Mouse (Mus musculus) G1E-ER4 (cell line): ENCODE measurements around the gene Pias4. TPM values are rescaled to one million over a fixed set of nuclear protein-coding genes. Genes with fewer than 3 reads are reported as not detected.

Source experiments
- GATA1 ChIP-seq: IDR thresholded peaks from one replicate; pipeline ENCODE4 v1.8.0; 2012; ENCODE audit warnings: low read length, inconsistent platforms
- polyA plus RNA-seq: library from polyadenylated mRNA; stranded (reverse); fragments of >175 nt; gene quantifications from 2 replicates; pipeline ENCODE4 v1.2.3, GENCODE M21; 2012

Pias4 gene
- polyA plus RNA-seq, 1 experiment: 84.8 TPM

DNA sequence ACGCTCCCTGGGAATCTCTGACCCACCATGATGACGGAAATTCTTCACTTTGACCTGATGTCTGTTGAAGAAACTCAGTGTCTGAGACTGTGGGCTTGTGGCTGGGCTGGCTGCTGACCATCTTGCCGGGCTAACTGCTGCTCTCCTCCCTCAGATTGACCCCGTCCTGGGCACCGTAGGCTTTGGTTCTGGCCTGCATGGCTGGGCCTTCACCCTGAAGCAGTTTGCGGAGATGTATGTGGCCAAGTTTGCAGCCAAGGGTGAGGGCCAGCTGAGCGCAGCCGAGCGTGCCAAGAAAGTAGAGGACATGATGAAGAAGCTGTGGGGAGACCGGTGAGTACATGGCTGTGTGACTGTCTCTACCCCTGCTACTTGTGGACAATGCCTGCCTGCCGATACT, 11.2 kb upstream of the Pias4 start:
- TF ChIP-seq GATA1: no peak

DNA sequence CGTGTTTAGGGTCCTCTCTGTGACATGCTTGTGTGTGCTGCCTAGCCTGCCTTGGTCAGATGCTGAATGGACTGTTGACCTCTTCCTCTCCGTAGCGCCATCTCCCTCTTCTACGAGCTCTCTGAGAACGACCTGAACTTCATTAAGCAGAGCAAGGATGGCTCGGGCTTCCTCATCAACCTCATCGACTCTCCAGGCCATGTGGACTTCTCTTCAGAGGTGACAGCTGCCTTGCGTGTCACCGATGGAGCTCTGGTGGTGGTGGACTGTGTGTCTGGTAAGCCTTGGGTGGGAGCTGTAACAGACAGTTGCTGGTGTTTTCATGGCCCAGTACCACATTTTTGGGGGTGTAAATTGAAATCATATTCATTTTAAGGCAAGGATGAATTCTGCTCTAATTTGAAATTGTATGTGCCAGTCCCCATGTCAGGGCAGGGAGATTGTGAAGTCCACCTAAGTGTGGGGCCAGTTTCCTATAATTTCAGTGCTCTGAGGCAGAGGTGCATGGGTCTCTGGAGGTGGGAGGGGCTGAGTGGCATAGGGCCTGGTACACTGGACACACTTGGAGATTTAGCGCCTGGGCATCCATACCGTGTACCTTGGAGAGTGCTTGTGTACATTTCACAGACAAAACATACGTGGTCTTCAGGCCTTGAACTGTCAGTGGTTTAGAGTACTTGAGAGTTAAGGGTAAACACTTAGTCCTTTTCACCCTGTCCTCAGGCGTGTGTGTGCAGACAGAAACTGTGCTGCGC, 10.4 kb upstream of the Pias4 start:
- TF ChIP-seq GATA1: no peak

DNA sequence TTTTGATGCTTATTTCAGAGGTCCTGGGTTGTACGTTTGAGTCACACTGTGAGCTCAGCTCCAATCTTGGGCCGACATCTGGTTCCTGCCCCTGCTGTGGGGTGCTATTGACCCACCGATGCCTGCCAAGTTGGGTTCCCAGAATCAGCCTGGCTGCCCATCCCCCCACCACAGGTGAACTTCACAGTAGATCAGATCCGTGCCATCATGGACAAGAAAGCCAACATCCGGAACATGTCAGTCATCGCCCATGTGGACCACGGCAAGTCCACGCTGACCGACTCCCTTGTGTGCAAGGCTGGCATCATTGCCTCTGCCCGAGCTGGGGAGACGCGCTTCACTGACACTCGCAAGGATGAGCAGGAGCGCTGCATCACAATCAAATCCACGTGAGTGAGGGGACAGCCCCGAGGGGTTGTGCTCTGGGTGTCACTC, 9.8 kb upstream of the Pias4 start:
- TF ChIP-seq GATA1: no peak

DNA sequence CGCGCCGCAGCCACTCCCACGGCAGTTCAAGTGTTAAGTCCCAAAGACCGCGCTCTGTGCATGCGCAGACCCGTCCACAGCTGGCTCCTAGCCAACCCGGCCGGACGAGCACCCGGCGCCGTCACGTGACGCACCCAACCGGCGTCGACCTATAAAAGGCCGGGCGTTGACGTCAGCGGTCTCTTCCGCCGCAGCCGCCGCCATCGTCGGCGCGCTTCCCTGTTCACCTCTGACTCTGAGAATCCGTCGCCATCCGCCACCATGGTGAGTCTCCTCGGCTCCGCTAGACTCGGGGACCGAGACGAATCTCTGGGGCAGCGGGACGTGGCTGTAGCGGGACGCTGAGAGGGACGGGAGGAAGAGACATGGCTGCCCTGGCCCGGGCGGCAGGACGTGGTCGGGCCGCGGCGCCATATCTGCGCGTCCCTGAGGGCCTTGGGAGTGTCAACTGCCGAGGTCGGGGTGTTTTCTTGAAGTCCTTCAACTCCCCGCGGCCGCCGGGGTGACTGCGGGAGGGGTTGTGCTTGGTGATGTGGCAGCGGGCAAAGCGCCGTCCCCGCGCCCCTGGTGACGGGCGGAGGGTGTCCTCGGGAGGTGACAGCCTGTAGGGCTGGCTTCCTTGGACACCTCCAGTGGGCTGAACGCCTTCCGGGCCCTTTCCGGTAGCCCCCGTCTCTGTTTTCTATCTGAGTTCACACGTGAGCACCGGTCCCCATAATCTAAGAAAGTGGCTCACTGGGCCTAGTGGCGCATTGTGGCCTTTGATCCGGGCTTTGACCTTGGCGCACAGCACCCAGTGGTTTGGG, 8.9 kb upstream of the Pias4 start, which contains the start of gene Eef2:
Gene Eef2 (plus strand): TSS at position 166 of the 806 bp plus-strand sequence.
- TF ChIP-seq GATA1: no peak

DNA sequence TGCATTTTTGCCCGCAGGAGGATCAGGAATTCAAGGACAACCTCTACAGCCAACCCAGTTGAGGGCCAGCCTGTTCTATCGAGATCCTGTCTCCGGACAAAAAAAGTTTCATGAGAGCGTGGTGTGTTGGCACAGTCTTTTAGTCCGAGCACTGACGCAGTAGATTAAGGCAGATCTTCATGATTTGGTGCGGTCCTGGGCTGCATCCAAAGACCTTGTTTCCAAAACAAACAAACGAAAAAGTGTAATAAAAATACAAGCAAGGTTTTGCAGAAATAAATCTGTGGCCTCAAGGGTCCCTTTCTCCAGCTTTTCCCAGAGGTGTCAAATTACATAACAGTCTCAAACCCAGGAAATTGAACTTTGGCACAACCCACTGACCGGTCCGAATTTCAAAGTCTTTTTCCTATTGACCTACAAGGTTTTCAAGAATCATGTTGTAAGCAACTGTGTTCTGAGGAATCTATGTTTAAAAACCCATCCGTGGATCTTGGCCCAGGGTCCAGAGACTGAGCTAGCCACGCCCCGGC, 8.3 kb upstream of the Pias4 start:
- TF ChIP-seq GATA1: no peak

DNA sequence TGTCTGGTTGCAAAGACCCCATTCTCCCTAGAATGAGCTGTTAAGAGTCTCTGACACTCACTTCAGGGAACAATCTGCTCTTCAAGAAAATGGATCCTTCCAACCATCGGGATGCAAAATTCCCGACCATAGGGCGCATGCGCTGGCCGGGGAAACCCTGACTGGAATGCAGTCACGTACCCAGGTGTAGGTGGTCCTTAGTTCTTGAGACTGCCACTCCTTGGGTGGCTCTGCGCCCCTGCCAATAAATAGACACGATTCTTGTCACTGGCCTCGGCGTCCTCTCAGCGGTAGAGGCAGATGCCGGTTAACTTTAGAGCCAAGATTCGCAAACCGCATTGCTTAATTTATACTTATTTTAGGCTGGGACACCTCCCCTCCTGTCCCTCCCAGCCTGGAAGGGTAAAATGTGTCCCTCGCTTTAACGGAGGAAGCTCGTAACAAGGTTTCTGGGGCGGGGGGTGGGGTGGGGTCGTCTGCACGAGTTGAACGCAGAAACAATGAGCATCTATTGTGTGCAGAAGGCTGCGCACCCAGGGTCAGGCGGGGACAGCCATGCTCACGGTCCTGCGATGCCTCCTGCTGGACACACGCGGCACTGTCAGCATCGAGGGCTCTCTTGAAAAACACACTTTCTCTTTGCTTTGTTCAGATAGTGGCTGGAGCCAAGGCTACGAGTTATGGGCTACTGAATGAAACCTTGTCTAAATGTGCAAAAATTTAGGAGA, 7.1 kb upstream of the Pias4 start:
- no peak for TF ChIP-seq GATA1

- no peak for TF ChIP-seq GATA1
Observed at GRCm38 (mm10) chr10:81173132-81173531, 5.4 kb upstream of the Pias4 start.

DNA sequence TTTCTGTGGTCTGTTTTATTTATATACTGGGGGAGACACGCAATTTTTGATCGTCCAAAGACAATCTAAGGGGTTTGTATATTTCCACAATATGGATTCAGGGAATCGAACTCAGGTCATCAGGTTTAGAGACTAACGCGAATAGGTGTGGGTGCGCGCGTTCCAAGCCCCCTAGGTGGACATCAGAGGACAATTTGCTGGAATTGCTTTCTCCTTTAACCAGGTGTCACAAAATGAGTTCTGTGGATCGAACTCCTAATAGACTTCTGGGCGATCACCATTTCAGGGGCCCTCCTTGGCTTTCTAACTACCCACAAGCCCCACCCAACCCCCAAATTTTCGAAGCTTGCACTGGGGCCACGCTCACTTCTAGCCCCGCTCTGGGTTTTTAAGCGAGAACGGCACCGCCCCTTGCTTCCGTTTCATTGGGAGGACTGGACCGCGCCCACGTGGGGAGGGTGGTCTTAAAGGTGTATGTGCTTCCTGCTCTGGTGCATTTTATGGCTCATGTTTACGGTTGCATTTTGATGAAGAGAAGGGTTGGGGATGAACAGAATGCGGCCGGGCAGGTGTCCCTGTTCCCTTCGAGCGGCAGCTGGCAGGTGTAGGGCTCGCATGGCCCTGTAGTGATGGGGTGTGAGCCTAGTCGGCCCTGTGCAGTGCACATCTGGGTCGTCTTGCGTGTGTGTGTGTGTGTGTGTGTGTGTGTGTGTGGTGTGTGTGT, 960 bp upstream of the Pias4 start:
- no peak for TF ChIP-seq GATA1

DNA sequence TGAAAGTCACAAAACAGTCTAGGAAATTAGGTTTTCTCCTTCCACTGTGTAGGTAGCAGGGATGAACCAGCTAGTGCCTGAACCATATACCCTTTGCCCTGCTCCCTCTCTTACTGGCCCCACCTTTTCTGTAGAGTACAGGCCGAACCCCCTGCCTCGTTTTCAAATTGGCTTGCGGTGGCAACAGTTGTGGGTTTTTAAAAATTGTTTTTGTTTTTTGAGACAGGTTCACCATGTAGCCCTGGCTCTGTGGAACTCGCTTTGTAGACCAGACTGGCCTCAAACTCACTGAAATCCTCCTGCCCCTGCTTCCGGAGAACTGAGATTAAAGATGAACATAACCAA, 336 bp upstream of the Pias4 start:
- no peak for TF ChIP-seq GATA1

DNA sequence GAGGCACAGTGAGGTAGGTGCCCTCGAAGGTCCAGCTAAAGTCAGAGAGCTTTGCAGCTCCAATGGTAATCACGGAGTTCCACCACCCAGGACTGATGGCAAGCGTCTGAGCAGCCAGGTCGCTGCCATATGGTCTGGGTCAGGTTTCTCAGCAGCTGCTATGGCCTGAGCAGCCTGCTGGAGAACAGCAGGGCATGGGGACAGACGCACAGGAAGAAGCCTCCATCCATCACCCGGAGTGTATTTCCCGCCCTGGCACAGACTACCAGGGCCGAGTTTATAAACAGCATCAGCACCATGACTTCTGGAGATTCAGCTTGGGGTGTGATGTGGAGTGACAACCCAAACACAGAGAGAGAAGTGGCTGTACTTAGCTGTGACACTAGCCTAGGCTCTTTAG, 2.6 kb downstream of the Pias4 start:
- no peak for TF ChIP-seq GATA1

DNA sequence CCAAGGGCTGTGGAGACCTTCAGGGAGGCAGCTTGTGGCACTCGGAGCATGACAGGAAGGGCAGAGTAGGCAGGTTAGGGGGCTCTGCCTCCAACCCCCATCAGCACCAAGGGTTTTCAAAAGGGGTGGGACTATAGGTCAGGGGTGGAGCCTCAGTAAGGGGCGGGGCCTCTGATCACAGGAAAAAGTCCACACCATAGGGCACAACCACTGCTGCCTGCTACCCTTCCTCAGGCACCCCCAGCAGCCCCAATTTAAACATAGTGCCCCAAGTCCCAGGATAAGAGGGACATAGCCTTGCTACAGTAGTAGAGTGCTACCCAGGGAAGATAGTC, 5.4 kb downstream of the Pias4 start:
- TF ChIP-seq GATA1: no peak

DNA sequence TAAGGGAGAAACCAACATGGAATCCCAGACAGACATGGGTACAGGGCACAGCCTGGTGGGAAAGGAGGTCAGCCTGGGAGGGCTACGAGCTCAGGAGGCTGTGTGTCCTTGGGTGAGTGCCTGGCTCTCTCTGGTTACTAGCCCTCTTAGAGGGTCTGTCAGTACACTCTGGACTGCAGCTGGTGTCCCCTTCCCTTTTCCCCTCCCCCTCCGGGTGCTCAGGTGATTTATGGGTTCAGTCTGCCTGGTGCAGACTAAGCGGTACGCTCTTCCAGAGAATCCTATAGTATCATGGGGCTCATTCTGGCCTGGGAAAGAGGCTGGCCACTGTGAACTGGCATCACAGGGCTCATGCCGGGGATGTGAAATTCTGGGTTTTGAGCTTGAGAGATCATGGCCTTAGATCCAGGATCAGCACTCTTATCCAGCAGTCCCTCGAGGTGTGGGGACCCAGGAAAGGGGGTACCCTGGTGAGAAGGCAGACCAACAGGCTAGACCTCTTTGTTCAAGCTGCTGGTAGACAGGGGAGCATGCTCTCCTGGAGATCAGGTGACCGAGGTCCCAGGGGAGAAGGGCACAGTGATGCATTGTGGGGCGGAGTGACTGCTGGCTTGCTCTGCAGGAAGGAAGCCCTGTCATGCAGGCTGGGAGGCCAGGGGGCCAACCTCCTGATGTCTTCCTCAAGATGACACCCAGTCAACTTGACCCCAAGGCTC, 6.0 kb downstream of the Pias4 start:
- TF ChIP-seq GATA1: no peak

DNA sequence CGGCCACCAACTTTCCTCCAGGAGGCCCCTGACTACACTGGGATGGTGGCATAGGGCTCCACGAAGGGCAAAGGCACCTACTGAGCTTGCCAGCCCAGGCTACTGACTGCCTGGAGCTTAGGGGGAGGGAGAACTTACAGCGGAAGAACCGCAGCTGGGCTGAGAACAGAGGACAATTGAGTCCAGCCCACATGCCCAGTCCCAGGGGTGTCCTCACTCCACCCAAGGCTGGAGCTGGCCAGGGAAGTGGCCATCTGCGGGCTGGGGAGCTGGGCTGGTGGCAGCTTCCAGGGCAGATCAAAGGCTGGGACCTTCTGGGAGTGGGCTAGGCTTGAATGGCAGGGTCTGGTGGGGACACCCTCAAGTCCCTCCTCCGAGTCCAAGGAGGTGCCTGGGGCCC, 13.0 kb downstream of the Pias4 start:
- no peak for TF ChIP-seq GATA1

DNA sequence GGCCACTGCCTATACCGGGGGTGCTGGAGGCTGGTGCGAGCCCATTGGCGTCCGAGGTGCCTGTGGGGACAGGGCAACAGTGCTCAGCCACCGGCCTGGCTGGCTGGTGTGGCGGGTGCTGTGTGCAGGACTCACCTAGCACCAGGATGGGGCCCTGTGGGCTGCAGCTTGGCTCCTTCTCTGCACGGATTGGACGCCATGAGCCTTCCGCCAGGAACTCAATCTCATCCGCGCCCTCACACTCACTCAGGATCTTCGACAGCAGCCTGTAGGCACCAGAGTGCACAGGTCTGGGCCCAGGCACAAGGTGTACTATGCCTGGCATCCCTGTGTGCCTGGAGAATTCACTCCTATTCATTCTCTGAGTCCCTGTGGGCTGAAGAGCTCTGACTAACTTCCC, 13.4 kb downstream of the Pias4 start:
- no peak for TF ChIP-seq GATA1

- no peak for TF ChIP-seq GATA1
Observed at GRCm38 (mm10) chr10:81152609-81153008, 15.1 kb downstream of the Pias4 start.
